Mouse (Mus musculus) neural tube, embryonic 13.5 days (tissue): ENCODE data around the gene Mansc1. TPM values are rescaled to one million over a fixed set of nuclear protein-coding genes. Genes with fewer than 3 reads are reported as not detected.
A peak's percentile ranks its signal among the peaks of the same experiment; 100 is the strongest.

Experiments
- ATAC-seq: fragments of 200-750 bp; cut with Nextera tagmentation; 2 replicates; pipeline ENCODE4 v1.8.0; 2017; ENCODE audit warnings: low read depth, mild to moderate bottlenecking, moderate TSS enrichment, moderate library complexity
- H3K27ac ChIP-seq: fragments of 300-500 bp; sonication (generic); replicated peaks from 2 replicates; pipeline ENCODE4 v1.5.1; 2015; ENCODE audit warnings: moderate library complexity, mild to moderate bottlenecking, inconsistent platforms
- H3K27me3 ChIP-seq: fragments of 300-500 bp; sonication (generic); 2 replicates; pipeline ENCODE4 v1.6.1; 2015; ENCODE audit warnings: mild to moderate bottlenecking, inconsistent platforms
- H3K36me3 ChIP-seq: fragments of 300-500 bp; sonication (generic); 2 replicates; pipeline ENCODE4 v1.6.1; 2015; ENCODE audit warnings: mild to moderate bottlenecking, inconsistent platforms
- H3K4me1 ChIP-seq: fragments of 300-500 bp; sonication (generic); replicated peaks from 2 replicates; pipeline ENCODE4 v1.6.1; 2015; ENCODE audit warnings: inconsistent platforms
- H3K4me2 ChIP-seq: fragments of 300-500 bp; sonication (generic); 2 replicates; pipeline ENCODE4 v1.6.1; 2015; ENCODE audit warnings: inconsistent platforms, mild to moderate bottlenecking, moderate library complexity
- H3K4me3 ChIP-seq: fragments of 300-500 bp; sonication (generic); 2 replicates; pipeline ENCODE4 v1.5.1; 2015; ENCODE audit warnings: mild to moderate bottlenecking, inconsistent platforms
- H3K9ac ChIP-seq: fragments of 300-500 bp; sonication (generic); 2 replicates; pipeline ENCODE4 v1.6.1; 2015; ENCODE audit warnings: moderate library complexity, mild to moderate bottlenecking, inconsistent platforms
- H3K9me3 ChIP-seq: fragments of 300-500 bp; sonication (generic); 2 replicates; pipeline ENCODE4 v1.6.1; 2016; ENCODE audit warnings: inconsistent platforms
- whole genome bisulfite sequencing: fragments of 180-500 bp; shearing (Covaris S2); methylation state at CpG from one replicate; pipeline ENCODE4 v1.1.7; 2015; 5-methylcytosine and 5-hydroxymethylcytosine counted together
- polyA plus RNA-seq: library from polyadenylated mRNA; unstranded; fragments of >200 nt; fragmentation: Nextera tagmentation; extraction: Ambion mirVana; gene quantifications from 2 replicates; pipeline ENCODE4 v1.2.1, GENCODE M21; 2015

Mansc1 gene
- polyA plus RNA-seq, 1 experiment from 2014 or later = 1.5 TPM

DNA sequence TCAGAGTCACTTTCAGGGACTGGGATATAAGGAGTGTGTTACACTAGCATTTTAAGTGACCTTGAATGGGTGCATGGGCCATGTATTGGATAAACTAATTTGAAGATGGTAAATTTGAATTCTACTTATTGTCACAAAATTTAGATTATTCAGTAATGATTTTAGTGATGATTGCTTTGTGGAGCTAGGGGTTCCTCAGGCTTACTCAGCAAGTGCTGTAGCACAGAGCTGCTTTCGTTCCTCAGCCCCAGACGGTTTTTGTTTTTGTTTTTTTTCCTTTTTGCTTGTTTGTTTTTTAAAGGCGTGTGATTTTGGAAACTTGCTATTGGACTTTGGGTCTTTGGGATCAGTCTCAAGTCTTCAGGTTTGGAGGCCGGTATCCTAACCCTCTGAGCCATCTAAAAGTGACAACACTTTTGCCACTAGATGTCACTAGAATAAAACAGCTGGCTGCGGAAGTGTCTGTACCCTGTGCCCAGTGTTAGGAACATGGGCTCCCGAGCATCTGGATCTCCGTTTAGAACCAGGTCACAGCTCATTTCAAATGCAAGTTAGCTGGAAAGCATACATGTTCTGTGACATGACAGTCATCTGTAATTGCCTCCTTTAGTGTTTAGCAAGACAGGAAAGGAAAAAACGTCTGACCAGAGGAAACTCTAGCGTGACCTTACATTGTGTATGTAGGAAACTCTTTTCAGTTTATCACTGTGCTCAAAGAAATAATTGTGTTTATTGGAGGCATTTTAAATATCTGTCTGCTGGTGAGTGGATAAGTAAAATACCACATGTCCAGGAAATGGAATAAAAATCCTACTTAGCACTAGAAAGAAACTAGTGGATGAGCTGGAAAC lies 27.0 kb upstream of the Mansc1 start:
- H3K4me3 ChIP-seq = no peak overlapping the region
- H3K9me3 ChIP-seq = no peaks in the 10 kb centered on the region
- H3K36me3 ChIP-seq = no peaks in the 10 kb centered on the region
- H3K4me2 ChIP-seq = no peak overlapping the region
- WGBS = 22% methylated on average over 9 of the region's 9 CpGs
- no peak overlapping the region for H3K27ac ChIP-seq
- peak; percentile 94 for ATAC-seq
- peaks cover 6% of the 10 kb centered on the region for H3K4me1 ChIP-seq
- H3K9ac ChIP-seq = no peak overlapping the region
- no peaks in the 10 kb centered on the region for H3K27me3 ChIP-seq

DNA sequence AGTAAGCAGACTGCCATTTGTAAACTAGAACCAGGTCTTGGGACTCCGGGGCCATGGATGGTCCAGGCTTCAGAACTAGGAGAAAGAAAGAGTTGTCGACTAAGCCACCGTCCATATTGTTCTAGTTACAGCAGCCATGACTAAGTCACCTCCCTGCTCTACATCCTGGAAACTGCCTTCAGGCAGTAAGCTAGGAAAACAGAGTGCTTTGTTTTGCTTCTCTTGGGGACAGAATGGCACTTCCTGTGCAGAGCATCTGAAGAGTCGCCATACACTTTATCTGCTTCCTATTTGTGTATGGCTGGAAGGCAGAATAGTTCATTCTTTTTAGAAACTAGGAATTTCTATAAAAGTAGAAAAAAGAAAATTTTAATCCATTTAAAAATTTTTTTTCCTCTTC lies 24.2 kb upstream of the Mansc1 start:
- Histone ChIP-seq H3K36me3 (no peaks in the 10 kb centered on the region), H3K9me3 (no peaks in the 10 kb centered on the region), H3K4me1 (no peaks in the 10 kb centered on the region), H3K9ac (no peak overlapping the region), H3K4me2 (no peak overlapping the region), H3K27ac (no peak overlapping the region), H3K27me3 (no peaks in the 10 kb centered on the region), H3K4me3 (no peak overlapping the region)
- ATAC-seq = no peak
- WGBS = 77% methylated on average over 4 of the region's 4 CpGs

DNA sequence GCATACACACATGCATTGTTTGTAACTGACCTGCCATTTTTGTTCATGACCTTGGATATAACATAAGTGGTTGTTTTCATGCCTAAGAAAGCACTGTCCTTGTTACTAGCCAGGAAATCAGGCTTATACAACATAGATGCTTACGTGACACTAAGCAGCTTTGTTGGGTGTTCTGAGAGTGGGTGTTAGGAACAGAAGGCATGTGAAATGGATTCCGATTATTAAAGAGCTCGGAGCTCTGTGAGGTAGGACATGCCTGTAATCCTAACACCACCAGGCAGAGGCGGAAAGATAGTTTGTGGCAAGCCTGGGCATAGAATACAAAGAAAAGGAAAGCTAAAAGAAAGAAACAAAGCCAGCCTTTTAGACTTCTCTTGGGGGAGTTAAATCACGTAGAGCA lies 16.1 kb upstream of the Mansc1 start:
- H3K4me3 ChIP-seq = no peak overlapping the region
- no peak for ATAC-seq
- H3K4me2 ChIP-seq = no peak overlapping the region
- 43% methylated on average over 5 of the region's 5 CpGs for WGBS
- peaks cover 19% of the 10 kb centered on the region for H3K4me1 ChIP-seq
- H3K27ac ChIP-seq = 0 out of 2 replicates have a peak overlapping the region, but pooled peaks have one; percentile 18
- no peak overlapping the region for H3K9ac ChIP-seq
- H3K27me3 ChIP-seq = no peaks in the 10 kb centered on the region
- H3K9me3 ChIP-seq = no peaks in the 10 kb centered on the region
- H3K36me3 ChIP-seq = peaks cover 36% of the 10 kb centered on the region

DNA sequence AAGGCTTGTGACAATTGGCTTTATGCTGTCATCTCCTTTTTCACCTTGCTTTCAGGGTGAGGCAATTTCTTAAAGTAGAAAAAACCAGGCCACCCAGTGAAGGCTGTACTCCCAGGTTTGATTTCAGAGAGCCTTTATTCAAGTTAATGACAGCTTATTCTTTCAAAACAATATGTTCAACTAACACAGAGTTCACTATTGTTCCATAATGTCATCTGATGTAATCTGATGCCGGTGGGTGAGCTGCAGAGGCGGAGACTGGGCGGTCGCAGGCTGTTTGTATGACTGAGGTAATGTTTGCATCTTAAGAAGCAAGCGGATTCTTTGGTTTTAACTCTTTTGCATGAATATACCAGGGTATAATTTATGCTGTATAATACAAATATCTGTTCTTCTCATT lies 15.3 kb upstream of the Mansc1 start:
- no peak for ATAC-seq
- H3K27me3 ChIP-seq = no peaks in the 10 kb centered on the region
- H3K9ac ChIP-seq = no peak overlapping the region
- H3K9me3 ChIP-seq = no peaks in the 10 kb centered on the region
- no peak overlapping the region for H3K27ac ChIP-seq
- WGBS = 10% methylated on average over 5 of the region's 5 CpGs
- H3K4me2 ChIP-seq = no peak overlapping the region
- H3K36me3 ChIP-seq = peaks cover 36% of the 10 kb centered on the region
- no peak overlapping the region for H3K4me3 ChIP-seq
- peaks cover 19% of the 10 kb centered on the region for H3K4me1 ChIP-seq

DNA sequence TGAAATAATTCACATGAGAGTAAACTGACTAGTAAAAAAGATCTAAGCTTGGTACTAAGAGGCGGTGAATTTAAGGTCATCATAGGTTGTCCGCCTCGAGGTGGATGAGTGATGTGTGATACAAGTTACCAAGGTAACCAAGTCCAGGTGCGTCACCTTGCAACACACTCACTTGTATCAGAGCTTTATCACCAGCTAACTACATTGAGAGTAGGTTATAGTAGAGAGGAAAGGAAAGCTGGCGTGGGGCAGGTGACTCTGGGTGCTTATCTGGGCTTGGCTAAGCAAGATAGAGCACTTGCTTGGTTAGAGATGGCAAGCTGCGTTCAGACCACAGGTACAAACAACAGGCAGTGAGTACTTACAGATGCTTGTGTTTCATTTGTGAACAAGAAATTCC lies 14.5 kb upstream of the Mansc1 start:
- no peak overlapping the region for H3K4me3 ChIP-seq
- peaks cover 36% of the 10 kb centered on the region for H3K36me3 ChIP-seq
- no peak for ATAC-seq
- no peak overlapping the region for H3K9ac ChIP-seq
- no peak overlapping the region for H3K27ac ChIP-seq
- no peak overlapping the region for H3K4me2 ChIP-seq
- WGBS = 91% methylated on average over 6 of the region's 6 CpGs
- peaks cover 26% of the 10 kb centered on the region for H3K4me1 ChIP-seq
- H3K9me3 ChIP-seq = no peaks in the 10 kb centered on the region
- H3K27me3 ChIP-seq = no peaks in the 10 kb centered on the region

DNA sequence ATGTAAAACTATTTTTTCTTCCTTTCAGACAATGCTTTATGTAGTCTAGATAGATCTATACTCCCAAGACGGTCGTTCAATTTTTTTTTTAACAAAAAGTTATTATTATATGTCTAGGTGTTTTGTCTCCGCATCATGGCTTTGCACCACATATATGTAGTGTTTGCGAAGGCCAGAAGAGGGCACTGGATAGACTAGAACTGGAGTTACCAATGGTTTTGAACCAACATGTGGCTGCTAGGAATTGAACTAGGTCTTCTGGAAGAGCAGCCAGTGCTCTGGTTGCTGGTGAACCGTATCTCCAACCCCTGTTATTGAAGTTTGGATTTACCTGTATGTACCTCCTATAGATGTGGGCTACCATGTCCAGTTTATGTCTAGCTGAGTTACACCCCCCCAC lies 11.0 kb upstream of the Mansc1 start:
- Histone ChIP-seq H3K27me3 (no peaks in the 10 kb centered on the region), H3K4me2 (no peak overlapping the region), H3K27ac (no peak overlapping the region), H3K9ac (no peak overlapping the region), H3K9me3 (no peaks in the 10 kb centered on the region), H3K4me3 (no peak overlapping the region), H3K36me3 (peaks cover 13% of the 10 kb centered on the region), H3K4me1 (peaks cover 25% of the 10 kb centered on the region)
- ATAC-seq = no peak
- 95% methylated on average over 5 of the region's 5 CpGs for WGBS

DNA sequence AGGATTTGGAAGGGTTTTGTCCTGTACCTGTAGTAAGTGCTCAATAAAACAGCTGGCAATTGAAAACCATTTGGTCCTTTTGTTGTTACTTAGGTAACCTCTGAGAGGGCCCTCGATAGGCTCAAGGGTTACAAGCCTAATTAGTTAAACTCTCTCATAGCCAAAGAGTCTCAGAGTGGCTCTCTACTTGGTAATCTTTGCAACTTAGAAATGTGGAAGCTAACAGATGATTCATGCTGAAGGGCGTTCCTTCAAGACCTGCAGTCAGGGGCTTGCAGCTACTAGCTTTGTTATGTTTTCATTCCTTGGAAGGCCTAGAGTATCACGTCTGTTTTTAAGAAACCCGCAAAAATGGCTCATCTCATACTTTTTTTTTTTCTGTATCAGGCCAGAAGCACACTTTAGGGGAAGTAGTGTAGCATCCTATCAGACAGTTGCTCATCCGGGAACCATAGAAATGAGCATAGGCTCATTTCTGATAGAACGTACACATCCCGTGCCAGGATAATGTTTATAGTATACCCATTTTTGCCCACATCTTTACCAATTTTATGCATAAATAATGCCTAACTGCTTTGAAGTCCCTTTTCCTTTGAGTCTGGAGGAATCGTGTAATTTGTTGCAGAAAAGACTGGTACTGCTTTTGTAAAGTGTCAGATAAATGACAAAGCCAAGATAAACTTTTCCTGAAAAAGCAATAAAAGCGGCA lies 9.6 kb upstream of the Mansc1 start:
- 78% methylated on average over 9 of the region's 9 CpGs for WGBS
- Histone ChIP-seq H3K4me2 (peak overlapping the region; percentile 71), H3K36me3 (peaks cover 13% of the 10 kb centered on the region), H3K9ac (peak overlapping the region; percentile 93), H3K9me3 (no peaks in the 10 kb centered on the region), H3K4me3 (peak overlapping the region; percentile 91), H3K4me1 (peaks cover 15% of the 10 kb centered on the region), H3K27ac (0 out of 2 replicates have a peak overlapping the region, but pooled peaks have one; percentile 89), H3K27me3 (no peaks in the 10 kb centered on the region)
- no peak for ATAC-seq

DNA sequence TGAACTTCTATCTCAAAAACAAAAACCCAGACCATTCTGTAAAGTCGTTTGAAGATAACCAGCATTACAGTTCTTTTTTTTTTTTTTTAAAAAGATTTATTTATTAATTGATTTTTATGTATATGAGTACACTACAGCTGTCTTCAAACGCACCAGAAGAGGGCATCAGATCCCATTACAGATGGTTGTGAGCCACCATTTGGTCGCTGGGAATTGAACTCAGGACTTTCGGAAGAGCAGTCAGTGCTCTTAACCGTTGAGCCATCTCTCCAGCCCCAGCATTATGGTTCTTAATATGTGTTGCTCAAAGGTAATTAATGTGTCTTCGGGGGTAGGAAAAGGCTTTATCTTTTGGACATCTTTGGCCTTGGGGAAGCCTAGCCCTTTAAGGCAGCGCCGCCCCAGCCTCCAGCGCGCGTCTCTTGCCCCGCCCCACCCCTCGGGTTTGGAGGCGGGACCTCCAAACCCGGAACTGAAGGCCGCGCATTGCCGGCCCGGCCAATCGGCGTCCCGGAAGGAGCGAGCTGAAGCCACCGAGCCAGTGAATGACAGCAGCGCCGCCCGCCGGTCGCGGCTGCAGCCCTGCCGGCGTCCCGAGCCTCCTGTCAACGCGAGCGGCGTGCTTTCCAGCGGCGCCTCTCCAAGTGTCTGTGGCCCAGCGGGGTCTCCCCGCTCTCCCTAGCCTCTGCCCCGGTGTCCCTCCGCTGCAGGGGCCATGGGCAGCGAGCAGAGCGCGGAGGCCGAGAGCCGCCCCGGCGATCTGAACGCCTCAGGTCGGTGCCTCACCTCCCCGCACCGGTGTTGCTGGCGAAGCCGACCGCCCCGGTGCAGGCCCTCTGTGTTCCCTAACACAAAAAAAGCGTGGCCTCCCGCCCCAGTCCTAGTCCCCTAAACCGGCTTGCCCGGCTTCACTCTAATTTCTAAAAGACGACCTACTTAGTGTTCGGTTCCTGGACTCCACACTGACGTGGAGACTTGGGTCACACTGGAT lies 8.5 kb upstream of the Mansc1 start:
- peak; percentile 99 for ATAC-seq
- Histone ChIP-seq H3K4me2 (peak overlapping the region; percentile 71), H3K27me3 (no peaks in the 10 kb centered on the region), H3K4me3 (peak overlapping the region; percentile 91), H3K9ac (peak overlapping the region; percentile 93), H3K9me3 (no peaks in the 10 kb centered on the region), H3K36me3 (peaks cover 7% of the 10 kb centered on the region), H3K4me1 (peaks cover 13% of the 10 kb centered on the region), H3K27ac (peak overlapping the region; percentile 89)
- 1% methylated on average over 61 of the region's 65 CpGs for WGBS

DNA sequence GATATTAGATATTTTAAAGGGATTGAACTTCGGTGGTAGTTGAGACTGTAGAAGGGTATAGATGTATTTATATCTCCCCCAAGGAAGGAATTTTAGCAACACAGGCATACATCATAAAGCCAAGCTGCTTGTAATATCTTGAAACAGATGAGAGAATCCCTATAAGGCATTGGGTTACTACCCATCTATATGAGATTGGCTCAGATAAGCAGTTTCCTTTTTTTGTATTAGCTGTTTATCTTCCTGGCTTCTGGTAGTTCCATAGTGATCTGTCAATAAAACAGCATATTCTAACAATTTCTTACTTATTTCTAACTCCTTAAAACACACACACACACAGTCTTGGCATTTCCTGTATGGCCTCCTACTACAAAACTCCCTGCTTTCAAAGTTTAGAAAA lies 7.6 kb upstream of the Mansc1 start:
- no peaks in the 10 kb centered on the region for H3K27me3 ChIP-seq
- no peak for ATAC-seq
- no peak overlapping the region for H3K4me2 ChIP-seq
- H3K4me1 ChIP-seq = peaks cover 13% of the 10 kb centered on the region
- no peak overlapping the region for H3K4me3 ChIP-seq
- H3K36me3 ChIP-seq = no peaks in the 10 kb centered on the region; the same call in 1 of the 2 replicates
- H3K9ac ChIP-seq = no peak overlapping the region
- 97% methylated on average over 1 of the region's 1 CpGs for WGBS
- no peak overlapping the region for H3K27ac ChIP-seq
- H3K9me3 ChIP-seq = no peaks in the 10 kb centered on the region

DNA sequence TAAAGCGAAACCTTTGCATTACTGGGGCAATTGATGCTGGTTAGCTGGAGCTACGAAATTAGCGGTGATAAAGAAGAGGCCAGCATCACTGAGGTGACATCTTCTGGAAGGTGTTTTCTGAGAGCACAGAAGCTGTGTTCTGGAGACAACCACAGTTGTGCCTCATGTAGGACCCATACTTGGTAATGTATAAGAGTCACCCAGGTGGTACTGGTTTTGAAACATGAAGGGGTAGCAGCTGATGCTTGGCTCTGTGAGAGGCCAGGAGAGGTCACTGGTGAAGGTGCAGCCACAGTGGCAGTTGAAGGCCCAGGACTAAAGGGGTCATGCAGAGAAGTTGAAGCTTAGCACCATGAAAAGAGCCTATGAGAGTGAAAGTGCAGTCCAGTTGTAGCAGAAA lies 6.9 kb upstream of the Mansc1 start, which contains the start of gene Borcs5:
TSS of gene Borcs5 (plus strand) at position 301 of the 400 bp plus-strand sequence.
- no peak within 1 kb of the TSS for H3K4me2 ChIP-seq

DNA sequence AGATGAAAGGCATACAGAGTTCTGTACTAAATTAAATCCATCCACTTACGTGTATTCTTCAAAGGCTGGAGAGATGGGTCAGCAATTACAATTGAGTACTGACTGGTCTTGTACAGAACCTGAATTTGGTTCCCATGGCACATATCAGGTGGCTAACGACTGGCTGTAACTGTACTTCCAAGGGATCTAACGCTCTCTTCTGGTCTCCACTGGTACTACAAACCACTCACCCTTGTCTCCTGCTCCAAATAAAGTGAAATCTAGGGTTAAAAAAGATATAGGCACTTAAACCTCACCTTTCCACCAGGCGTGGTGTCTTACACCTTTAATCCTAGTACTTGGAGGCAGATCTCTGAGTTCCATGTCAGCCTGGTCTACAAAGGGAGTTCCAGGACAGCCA lies 4.2 kb upstream of the Mansc1 start:
- Histone ChIP-seq H3K27me3 (peaks cover 26% of the 10 kb centered on the region), H3K9me3 (no peaks in the 10 kb centered on the region), H3K4me3 (no peak overlapping the region), H3K27ac (no peak overlapping the region), H3K36me3 (no peaks in the 10 kb centered on the region), H3K9ac (no peak overlapping the region), H3K4me1 (peaks cover 13% of the 10 kb centered on the region), H3K4me2 (no peak overlapping the region)
- no peak for ATAC-seq
- WGBS = 62% methylated on average over 4 of the region's 4 CpGs

More for the DNA sequence above, 6.9 kb upstream of the Mansc1 start, which contains the start of gene Borcs5:
- Histone ChIP-seq H3K36me3 (no peaks in the 10 kb centered on the region), H3K4me3 (no peak within 1 kb of the TSS), H3K27ac (no peak within 1 kb of the TSS), H3K9ac (no peak within 1 kb of the TSS), H3K4me1 (peaks cover 13% of the 10 kb centered on the region), H3K9me3 (no peaks in the 10 kb centered on the region), H3K27me3 (no peaks in the 10 kb centered on the region)
- no peak for ATAC-seq
- WGBS = 89% methylated on average over 3 of the region's 3 CpGs
